Mouse (Mus musculus) liver, embryonic 14.5 days (tissue): ENCODE data around the gene Lrp2.

Experiments
- CTCF ChIP-seq: IDR thresholded peaks from 2 replicates; pipeline ENCODE4 v1.5.1; 2016; ENCODE audit warnings: antibody characterized with exemption, low read depth, control low read depth
- EP300 ChIP-seq: IDR thresholded peaks from 2 replicates; pipeline ENCODE4 v1.6.1; 2016; ENCODE audit warnings: antibody characterized with exemption, low read depth

DNA sequence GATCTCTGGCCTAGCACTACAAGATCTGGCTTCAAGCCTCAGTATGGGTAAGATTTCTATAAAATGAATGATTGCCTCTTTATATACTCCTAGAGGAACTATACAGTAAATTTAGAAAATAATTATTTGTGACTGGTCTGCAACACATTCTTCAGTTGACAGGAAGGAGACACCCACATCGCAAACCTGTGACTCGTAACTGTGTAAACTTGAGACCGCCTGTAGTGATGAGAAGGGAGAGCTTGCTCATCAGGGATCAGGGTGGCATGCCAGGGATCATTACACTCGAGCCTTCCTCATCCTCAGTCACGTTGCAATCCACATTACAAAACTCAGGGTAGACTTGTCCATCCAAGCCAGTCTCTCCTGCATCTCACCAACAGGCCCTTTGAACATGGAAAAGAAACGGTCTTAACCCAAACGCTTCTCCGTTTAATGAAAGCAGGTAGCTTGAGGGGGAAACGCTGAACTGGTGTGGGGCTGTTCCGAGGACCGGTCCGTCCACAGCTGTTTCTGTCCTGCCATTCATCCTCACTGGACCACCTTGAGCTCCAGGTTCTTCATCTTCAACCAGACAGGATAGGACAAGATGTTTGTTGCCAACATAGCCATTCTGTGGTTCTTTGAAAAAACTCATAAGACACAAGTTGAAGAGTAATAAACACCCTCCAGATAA is 189.0 kb downstream of the Lrp2 start:
- TF ChIP-seq CTCF (no peak), EP300 (no peak)
